Mouse (Mus musculus): ENCODE results near the gene Bcr. TPM values are rescaled to one million over a fixed set of nuclear protein-coding genes. Genes with fewer than 3 reads are reported as not detected.

The Bcr gene
- polyA plus RNA-seq, 1 experiment from 2014 or later, result 38.8 TPM

DNA sequence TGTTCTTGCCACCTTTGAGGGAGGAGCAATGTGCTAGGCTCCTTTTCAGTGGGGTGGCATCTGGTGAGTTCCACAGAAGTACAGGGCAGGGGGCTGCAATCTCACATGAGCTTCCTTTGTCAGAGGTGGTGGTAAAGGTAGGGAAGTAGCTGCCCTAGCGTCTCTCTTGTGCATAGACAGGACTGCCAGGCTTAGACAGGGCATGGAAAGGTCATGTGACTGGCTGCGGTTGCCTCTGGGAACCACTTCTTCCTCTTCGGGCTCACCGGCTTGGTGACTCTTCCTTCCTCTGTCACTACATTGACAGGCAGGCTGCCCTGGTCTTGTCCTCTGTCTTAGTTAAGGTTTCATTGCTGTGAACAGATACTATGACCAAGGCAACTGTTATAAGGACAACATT is 85.6 kb downstream of the Bcr start:
- H3K27me3 ChIP-seq, result no peaks in the 10 kb centered on the region
- ATAC-seq, result no peak
- in situ Hi-C loops (cut with MboI; ENCODE audit: low pct_unique_long_range_greater_than_20kb), result no loop called here
- POLR2A ChIA-PET, result no interaction called here
- no peak for TF ChIP-seq CTCF (IDR thresholded peaks at IDR 0.05)
- CTCF ChIA-PET, result interaction anchor here (1.1 to 2.9 kb wide), 2 partner anchors 69 to 87 kb away, joined by 3 to 9 read pairs; no protein-coding TSS in a partner anchor
- no peak for DNase-seq (ENCODE audit: low read depth, low spot score)

- ATAC-seq, result no peak
- no peaks in the 10 kb centered on the region for H3K27me3 ChIP-seq
- ChIA-PET POLR2A (no interaction called here), CTCF (interaction anchor here (2.9 kb wide), 1 partner anchor 87 kb away, joined by 9 read pairs; no protein-coding TSS in a partner anchor)
- no peak for DNase-seq (ENCODE audit: low read depth, low spot score)
- TF ChIP-seq CTCF (IDR thresholded peaks at IDR 0.05), result no peak
- in situ Hi-C loops (cut with MboI; ENCODE audit: low pct_unique_long_range_greater_than_20kb), result no loop called here
Measured at GRCm38 (mm10) chr10:75146619-75147018, 86.2 kb downstream of the Bcr start.

DNA sequence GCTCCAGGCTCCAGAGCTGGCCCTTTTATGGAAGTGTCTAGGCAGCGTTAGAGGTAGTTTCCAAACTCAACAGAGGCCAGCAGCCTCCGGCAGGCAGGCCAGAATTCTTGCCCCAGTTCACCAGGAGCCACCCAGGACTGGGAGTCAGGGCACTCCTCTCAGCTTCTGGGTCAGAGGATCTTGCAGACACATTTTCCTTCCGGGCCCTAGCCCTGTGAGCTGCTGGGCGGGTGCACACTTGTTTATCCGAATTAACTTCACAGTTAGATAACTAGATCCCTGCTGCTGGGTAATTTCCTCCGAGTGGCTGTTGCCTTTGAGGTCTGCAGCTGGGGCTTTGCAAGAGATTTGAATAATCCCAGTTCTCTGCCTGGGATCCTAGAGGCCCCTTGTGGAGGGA is 87.9 kb downstream of the Bcr start:
- in situ Hi-C loops (cut with MboI; ENCODE audit: low pct_unique_long_range_greater_than_20kb), result no loop called here
- DNase-seq (ENCODE audit: low read depth, low spot score), result no peak
- ATAC-seq, result no peak
- ChIA-PET CTCF (no interaction called here), POLR2A (no interaction called here)
- no peaks in the 10 kb centered on the region for H3K27me3 ChIP-seq
- no peak for TF ChIP-seq CTCF (IDR thresholded peaks at IDR 0.05)

DNA sequence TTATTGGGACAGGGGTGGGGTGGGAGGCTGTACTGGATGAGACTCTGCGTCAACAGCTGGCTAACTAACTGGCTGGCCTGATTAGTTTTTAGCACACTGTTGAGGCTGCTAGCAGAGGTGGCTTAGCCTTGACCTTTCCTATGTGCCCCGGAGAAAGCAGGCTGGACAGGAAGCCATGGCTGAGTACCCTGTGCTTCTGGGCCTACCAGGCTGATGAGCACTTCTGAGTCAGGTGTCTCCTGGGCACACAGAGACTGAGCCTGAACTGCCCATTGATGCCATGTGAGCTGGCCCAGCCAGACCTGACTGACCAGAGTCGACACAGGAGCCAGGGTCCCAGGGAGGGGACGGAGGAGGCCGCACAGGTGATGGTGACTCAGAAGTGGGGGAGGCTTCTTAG is 90.0 kb downstream of the Bcr start:
- POLR2A ChIA-PET, result interaction anchor here (3.0 kb wide), 1 partner anchor 91 kb away, joined by 14 read pairs; the partner anchor contains the start of gene Bcr
- in situ Hi-C loops (cut with MboI; ENCODE audit: low pct_unique_long_range_greater_than_20kb), result loop anchor here (5.0 kb wide), 2 partner anchors 93 to 208 kb away; no protein-coding TSS in a partner anchor
- no peaks in the 10 kb centered on the region for H3K27me3 ChIP-seq
- DNase-seq (ENCODE audit: low read depth, low spot score) (no peak), ATAC-seq (peak; percentile 58)
- CTCF ChIA-PET, result interaction anchor here (1.0 to 4.8 kb wide), 12 partner anchors 11 to 129 kb away, joined by 4 to 99 read pairs (median 10); partner anchors contain the start of gene Bcr
- TF ChIP-seq CTCF (IDR thresholded peaks at IDR 0.05), result no peak

GRCm38 (mm10) chr10:75151311-75151710 is 90.9 kb downstream of the Bcr start:
- no peaks in the 10 kb centered on the region for H3K27me3 ChIP-seq
- ChIA-PET POLR2A (interaction anchor here (3.0 kb wide), 1 partner anchor 92 kb away, joined by 14 read pairs; the partner anchor contains the start of gene Bcr), CTCF (interaction anchor here (0.7 to 4.8 kb wide), 29 partner anchors 10 to 234 kb away, joined by 3 to 99 read pairs (median 5); partner anchors contain the start of gene Bcr)
- DNase-seq (ENCODE audit: low read depth, low spot score) (peak; percentile 62), ATAC-seq (peak; percentile 76)
- in situ Hi-C loops (cut with MboI; ENCODE audit: low pct_unique_long_range_greater_than_20kb), result loop anchor here (5.0 kb wide), 2 partner anchors 94 to 209 kb away; no protein-coding TSS in a partner anchor
- TF ChIP-seq CTCF (IDR thresholded peaks at IDR 0.05), result peak; percentile 95

DNA sequence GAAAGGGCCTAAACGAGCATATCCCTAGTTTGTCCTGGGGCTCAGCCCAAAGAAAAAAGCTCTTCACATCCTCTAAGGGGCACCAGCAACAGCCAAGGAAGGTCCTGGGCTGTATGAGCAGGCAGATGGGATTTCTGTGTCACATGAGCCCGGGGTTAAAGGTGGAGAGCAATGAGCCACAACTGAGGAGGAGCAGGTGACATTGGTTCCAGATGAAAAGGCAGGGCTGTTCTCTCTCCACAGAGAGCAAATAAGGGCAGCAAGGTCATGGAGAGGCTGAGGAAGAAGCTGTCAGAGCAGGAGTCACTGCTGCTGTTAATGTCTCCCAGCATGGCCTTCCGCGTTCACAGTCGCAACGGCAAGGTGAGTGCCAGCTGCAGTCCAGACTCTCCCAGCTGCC is 96.4 kb downstream of the Bcr start:
- in situ Hi-C loops (cut with MboI; ENCODE audit: low pct_unique_long_range_greater_than_20kb), result no loop called here
- ChIA-PET CTCF (interaction anchor here (0.8 to 1.4 kb wide), 3 partner anchors 10 to 97 kb away, joined by 3 to 4 read pairs (median 3); no protein-coding TSS in a partner anchor), POLR2A (no interaction called here)
- no peak for TF ChIP-seq CTCF (IDR thresholded peaks at IDR 0.05)
- H3K27me3 ChIP-seq, result no peaks in the 10 kb centered on the region
- ATAC-seq (no peak), DNase-seq (ENCODE audit: low read depth, low spot score) (no peak)

- no peak for ATAC-seq
- in situ Hi-C loops (cut with MboI; ENCODE audit: low pct_unique_long_range_greater_than_20kb), result no loop called here
- no peak for DNase-seq (ENCODE audit: low read depth, low spot score)
- H3K27me3 ChIP-seq, result no peaks in the 10 kb centered on the region
- TF ChIP-seq CTCF (IDR thresholded peaks at IDR 0.05), result no peak
- ChIA-PET CTCF (interaction anchor here (0.9 to 3.2 kb wide), 2 partner anchors 98 kb away, joined by 4 to 14 read pairs; no protein-coding TSS in a partner anchor), POLR2A (interaction anchor here (0.6 kb wide), 1 partner anchor 232 kb away, joined by 3 read pairs; no protein-coding TSS in a partner anchor)
Measured at GRCm38 (mm10) chr10:75157713-75158112, 97.3 kb downstream of the Bcr start.

GRCm38 (mm10) chr10:75158356-75158755 is 98.0 kb downstream of the Bcr start:
- DNase-seq (ENCODE audit: low read depth, low spot score) (no peak), ATAC-seq (no peak)
- CTCF ChIA-PET, result interaction anchor here (3.2 kb wide), 1 partner anchor 99 kb away, joined by 14 read pairs; no protein-coding TSS in a partner anchor
- in situ Hi-C loops (cut with MboI; ENCODE audit: low pct_unique_long_range_greater_than_20kb), result no loop called here
- no peaks in the 10 kb centered on the region for H3K27me3 ChIP-seq
- POLR2A ChIA-PET, result interaction anchor here (0.6 kb wide), 1 partner anchor 232 kb away, joined by 3 read pairs; no protein-coding TSS in a partner anchor
- TF ChIP-seq CTCF (IDR thresholded peaks at IDR 0.05), result no peak

DNA sequence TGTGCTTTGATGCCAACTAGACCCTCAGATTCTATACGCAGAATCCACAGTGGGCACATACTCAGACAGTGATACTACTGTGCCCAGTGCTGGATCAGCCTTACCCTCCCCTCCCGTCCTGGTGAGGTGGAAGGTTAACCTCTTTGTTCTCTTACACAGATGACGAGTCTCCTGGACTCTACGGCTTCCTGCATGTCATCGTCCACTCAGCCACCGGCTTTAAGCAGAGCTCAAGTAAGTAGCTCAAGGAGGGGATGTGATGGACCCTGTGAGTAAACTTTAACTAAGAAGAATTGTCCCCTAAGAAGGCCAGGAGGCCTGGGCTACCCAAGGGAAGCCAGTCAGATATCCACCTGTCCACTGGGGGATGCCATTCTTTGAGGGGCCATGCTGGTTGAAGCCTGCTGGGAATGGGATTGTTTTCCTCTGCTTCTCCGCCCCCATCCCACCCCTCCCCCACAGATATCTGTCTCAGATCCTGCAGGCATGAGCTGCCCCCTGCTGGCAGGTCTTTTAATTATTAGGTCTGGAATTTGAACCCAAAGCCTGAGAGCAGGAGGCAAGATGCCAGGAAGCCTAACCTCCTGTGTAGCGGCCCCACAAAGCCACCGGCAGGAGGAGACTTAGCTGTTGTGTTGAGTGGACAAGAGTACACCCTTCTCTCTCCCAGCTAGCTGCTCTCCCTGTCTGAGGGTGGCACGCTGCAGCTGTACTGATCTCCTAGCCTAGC is 99.9 kb downstream of the Bcr start:
- ATAC-seq (no peak), DNase-seq (ENCODE audit: low read depth, low spot score) (no peak)
- in situ Hi-C loops (cut with MboI; ENCODE audit: low pct_unique_long_range_greater_than_20kb), result no loop called here
- H3K27me3 ChIP-seq, result no peaks in the 10 kb centered on the region
- ChIA-PET POLR2A (no interaction called here), CTCF (interaction anchor here (1.1 to 3.4 kb wide), 4 partner anchors 9 to 112 kb away, joined by 3 to 17 read pairs (median 8); no protein-coding TSS in a partner anchor)
- peak; percentile 38 for TF ChIP-seq CTCF (IDR thresholded peaks at IDR 0.05)

GRCm38 (mm10) chr10:75165825-75166481 is 105.6 kb downstream of the Bcr start:
- in situ Hi-C loops (cut with MboI; ENCODE audit: low pct_unique_long_range_greater_than_20kb), result no loop called here
- no peaks in the 10 kb centered on the region for H3K27me3 ChIP-seq
- POLR2A ChIA-PET, result no interaction called here
- ATAC-seq, result no peak
- no peak for TF ChIP-seq CTCF (IDR thresholded peaks at IDR 0.05)
- CTCF ChIA-PET, result no interaction called here
- DNase-seq (ENCODE audit: low read depth, low spot score), result no peak

All from Patski (cell line).